Mouse (Mus musculus) neural tube, embryonic 14.5 days (tissue): ENCODE data around the gene Scp2. TPM values are rescaled to one million over a fixed set of nuclear protein-coding genes. Genes with fewer than 3 reads are reported as not detected.
"Not testable (repeated sequence)": the region's sequence is repeated elsewhere in the genome, so short reads cannot be mapped to it uniquely, and the experiment has no call there.

Experiments
- ATAC-seq: fragments of 200-750 bp; cut with Nextera tagmentation; 2 replicates; pipeline ENCODE4 v1.8.0; 2017; ENCODE audit warnings: low read depth, mild to moderate bottlenecking, moderate TSS enrichment, moderate library complexity
- H3K27ac ChIP-seq: fragments of 300-500 bp; sonication (generic); 2 replicates; pipeline ENCODE4 v1.5.1; 2014; ENCODE audit warnings: low read depth, mild to moderate bottlenecking, control low read depth, low read length, moderate library complexity, mixed read lengths
- H3K27me3 ChIP-seq: fragments of 300-500 bp; sonication (generic); 2 replicates; pipeline ENCODE4 v1.6.1; 2014; ENCODE audit warnings: low read length; ENCODE audit not compliant: control insufficient read depth, insufficient read depth
- H3K36me3 ChIP-seq: fragments of 300-500 bp; sonication (generic); 2 replicates; pipeline ENCODE4 v1.6.1; 2014; ENCODE audit warnings: low read length, mixed read lengths; ENCODE audit not compliant: control insufficient read depth, insufficient read depth
- H3K4me1 ChIP-seq: fragments of 300-500 bp; sonication (generic); 2 replicates; pipeline ENCODE4 v1.6.1; 2014; ENCODE audit warnings: low read length; ENCODE audit not compliant: control insufficient read depth, insufficient read depth
- H3K4me2 ChIP-seq: fragments of 300-500 bp; sonication (generic); 2 replicates; pipeline ENCODE4 v1.6.1; 2014; ENCODE audit warnings: mild to moderate bottlenecking, low read depth, low read length, control low read depth
- H3K4me3 ChIP-seq: fragments of 300-500 bp; sonication (generic); 2 replicates; pipeline ENCODE4 v1.5.1; 2014; ENCODE audit warnings: low read depth, low read length, control low read depth, mixed read lengths
- H3K9ac ChIP-seq: fragments of 300-500 bp; sonication (generic); replicated peaks from 2 replicates; pipeline ENCODE4 v1.6.1; 2014; ENCODE audit warnings: low read depth, mild to moderate bottlenecking, control low read depth, low read length, mixed read lengths
- H3K9me3 ChIP-seq: fragments of 300-500 bp; sonication (generic); 2 replicates; pipeline ENCODE4 v1.6.1; 2016; ENCODE audit warnings: low read length; ENCODE audit not compliant: control insufficient read depth
- WGBS: fragments of 180-500 bp; shearing (Covaris S2); extraction: QIAGEN DNeasy Blood & Tissue Kit; methylation state at CpG from one replicate; pipeline ENCODE4 v1.1.7; 2014; 5-methylcytosine and 5-hydroxymethylcytosine counted together
- polyA plus RNA-seq: library from polyadenylated mRNA; unstranded; fragments of >200 nt; fragmentation: Nextera tagmentation; extraction: Ambion mirVana; gene quantifications from 2 replicates; pipeline ENCODE4 v1.2.1, GENCODE M21; 2014

Gene Scp2
- polyA plus RNA-seq = 233 and 238 TPM in 2 replicates

- WGBS = 97% methylated on average over 1 of the region's 1 CpGs
- ATAC-seq = no peak
- no peak within 1 kb of the TSS for H3K27ac ChIP-seq
- no peaks in the 10 kb centered on the region for H3K9me3 ChIP-seq
- H3K9ac ChIP-seq = no peak within 1 kb of the TSS
- H3K4me3 ChIP-seq = no peak within 1 kb of the TSS
- no peaks in the 10 kb centered on the region for H3K4me1 ChIP-seq
- no peaks in the 10 kb centered on the region for H3K27me3 ChIP-seq
- H3K36me3 ChIP-seq = no peaks in the 10 kb centered on the region
- no peak within 1 kb of the TSS for H3K4me2 ChIP-seq
Measured at GRCm38 (mm10) chr4:108144880-108145279, at the start of gene Scp2. Scp2 (minus strand) TSS chr4:108144998.

- ATAC-seq = no peak
- no peak overlapping the region for H3K27ac ChIP-seq
Measured at GRCm38 (mm10) chr4:108192821-108193323, 48.1 kb upstream of the Scp2 start.

GRCm38 (mm10) chr4:108182278-108182677, 37.5 kb upstream of the Scp2 start:
- Histone ChIP-seq H3K36me3 (no peaks in the 10 kb centered on the region), H3K27ac (no peak overlapping the region), H3K27me3 (no peaks in the 10 kb centered on the region), H3K9ac (no peak overlapping the region), H3K4me1 (no peaks in the 10 kb centered on the region), H3K4me2 (no peak overlapping the region), H3K9me3 (no peaks in the 10 kb centered on the region), H3K4me3 (no peak overlapping the region)
- no peak for ATAC-seq
- 38% methylated on average over 1 of the region's 1 CpGs for WGBS

More at GRCm38 (mm10) chr4:108192821-108193323, 48.1 kb upstream of the Scp2 start:
- Histone ChIP-seq H3K4me2 (no peak overlapping the region), H3K9ac (no peak overlapping the region), H3K9me3 (no peaks in the 10 kb centered on the region), H3K27me3 (no peaks in the 10 kb centered on the region), H3K36me3 (no peaks in the 10 kb centered on the region), H3K4me1 (no peaks in the 10 kb centered on the region), H3K4me3 (no peak overlapping the region)
- 69% methylated on average over 2 of the region's 2 CpGs for WGBS

- Histone ChIP-seq H3K27me3 (no peaks in the 10 kb centered on the region), H3K4me1 (no peaks in the 10 kb centered on the region), H3K4me2 (no peak overlapping the region), H3K36me3 (no peaks in the 10 kb centered on the region), H3K9me3 (no peaks in the 10 kb centered on the region), H3K9ac (no peak overlapping the region), H3K4me3 (no peak overlapping the region), H3K27ac (no peak overlapping the region)
- ATAC-seq = no peak
- WGBS = 84% methylated on average over 6 of the region's 6 CpGs
Measured at GRCm38 (mm10) chr4:108168056-108168455, 23.3 kb upstream of the Scp2 start.

GRCm38 (mm10) chr4:108166874-108167273, 22.1 kb upstream of the Scp2 start:
- no peak overlapping the region for H3K4me3 ChIP-seq
- no peaks in the 10 kb centered on the region for H3K36me3 ChIP-seq
- no peaks in the 10 kb centered on the region for H3K9me3 ChIP-seq
- H3K4me2 ChIP-seq = no peak overlapping the region
- 91% methylated on average over 4 of the region's 4 CpGs for WGBS
- no peaks in the 10 kb centered on the region for H3K4me1 ChIP-seq
- no peak overlapping the region for H3K27ac ChIP-seq
- no peak for ATAC-seq
- no peaks in the 10 kb centered on the region for H3K27me3 ChIP-seq
- H3K9ac ChIP-seq = no peak overlapping the region

- Histone ChIP-seq H3K27ac (no peak within 1 kb of the TSS), H3K4me1 (no peaks in the 10 kb centered on the region), H3K27me3 (no peaks in the 10 kb centered on the region), H3K4me2 (peak within 1 kb of the TSS; percentile 96), H3K9me3 (no peaks in the 10 kb centered on the region), H3K36me3 (no peaks in the 10 kb centered on the region), H3K4me3 (peak within 1 kb of the TSS; percentile 49), H3K9ac (peak within 1 kb of the TSS; percentile 54)
- peak; percentile 56; the same call in 1 of the 2 replicates for ATAC-seq
- WGBS = 1% methylated on average over 43 of the region's 43 CpGs
Measured at GRCm38 (mm10) chr4:108165152-108165895, 20.5 kb upstream of the Scp2 start, which contains the start of gene Echdc2. Echdc2 (plus strand) TSS chr4:108165437.

- no peak for ATAC-seq
- Histone ChIP-seq H3K27ac (no peak overlapping the region), H3K27me3 (no peaks in the 10 kb centered on the region), H3K4me2 (no peak overlapping the region), H3K9ac (no peak overlapping the region), H3K36me3 (no peaks in the 10 kb centered on the region), H3K9me3 (no peaks in the 10 kb centered on the region), H3K4me1 (no peaks in the 10 kb centered on the region), H3K4me3 (no peak overlapping the region)
- 85% methylated on average over 3 of the region's 3 CpGs for WGBS
Measured at GRCm38 (mm10) chr4:108163291-108163690, 18.5 kb upstream of the Scp2 start.

GRCm38 (mm10) chr4:108161936-108162335, 17.1 kb upstream of the Scp2 start:
- H3K4me2 ChIP-seq = no peak overlapping the region
- no peak for ATAC-seq
- H3K36me3 ChIP-seq = no peaks in the 10 kb centered on the region
- no peak overlapping the region for H3K9ac ChIP-seq
- no peaks in the 10 kb centered on the region for H3K27me3 ChIP-seq
- H3K4me3 ChIP-seq = no peak overlapping the region
- H3K27ac ChIP-seq = no peak overlapping the region
- 95% methylated on average over 8 of the region's 8 CpGs for WGBS
- no peaks in the 10 kb centered on the region for H3K4me1 ChIP-seq
- no peaks in the 10 kb centered on the region for H3K9me3 ChIP-seq

- not testable (repeated sequence) for H3K4me3 ChIP-seq, H3K9ac ChIP-seq, H3K4me1 ChIP-seq, ATAC-seq, H3K36me3 ChIP-seq, H3K27me3 ChIP-seq, H3K4me2 ChIP-seq, H3K27ac ChIP-seq, H3K9me3 ChIP-seq
- WGBS = 78% methylated on average over 1 of the region's 1 CpGs
Measured at GRCm38 (mm10) chr4:108155141-108155540, 10.3 kb upstream of the Scp2 start.
